Mouse (Mus musculus) thymus, adult 2 months (tissue): Measurements from ENCODE around the gene Ly6g5c. TPM values are rescaled to one million over a fixed set of nuclear protein-coding genes. Genes with fewer than 3 reads are reported as not detected.
A peak's percentile ranks its signal among the peaks of the same experiment; 100 is the strongest.

Experiments
- DNase-seq: peaks from one replicate; pipeline ENCODE4 v3.0.0; 2021
- H3K27ac ChIP-seq: fragments of 200-500 bp; 2 replicates; pipeline ENCODE4 v1.5.1; 2012; ENCODE audit warnings: low read length, control low read depth; ENCODE audit not compliant: control insufficient read depth, insufficient read depth
- H3K27me3 ChIP-seq: fragments of 200-500 bp; 2 replicates; pipeline ENCODE4 v1.6.1; 2012; ENCODE audit warnings: mild to moderate bottlenecking, low read length, moderate library complexity, mixed read lengths; ENCODE audit not compliant: control insufficient read depth, insufficient read depth
- H3K36me3 ChIP-seq: fragments of 200-500 bp; 2 replicates; pipeline ENCODE4 v1.6.1; 2012; ENCODE audit warnings: mild to moderate bottlenecking, low read length, moderate library complexity; ENCODE audit not compliant: control insufficient read depth, insufficient read depth
- H3K4me1 ChIP-seq: fragments of 200-500 bp; replicated peaks from 2 replicates; pipeline ENCODE4 v1.6.1; 2012; ENCODE audit warnings: low read length; ENCODE audit not compliant: control insufficient read depth, insufficient read depth
- H3K4me3 ChIP-seq: fragments of 200-500 bp; 2 replicates; pipeline ENCODE4 v1.5.1; 2012; ENCODE audit warnings: mild to moderate bottlenecking, low read length, control low read depth, moderate library complexity; ENCODE audit not compliant: control insufficient read depth, insufficient read depth
- CTCF ChIP-seq: fragments of 200-500 bp; IDR thresholded peaks from 2 replicates; pipeline ENCODE4 v1.5.1; 2012; ENCODE audit warnings: mild to moderate bottlenecking, control low read depth, low read length, moderate library complexity, borderline replicate concordance; ENCODE audit not compliant: control insufficient read depth, poor library complexity, insufficient read depth; ENCODE audit errors: extremely low read depth
- POLR2A ChIP-seq: fragments of 200-500 bp; IDR thresholded peaks from 2 replicates; pipeline ENCODE4 v1.6.1; 2012; ENCODE audit warnings: mild to moderate bottlenecking, low read length, control low read depth, moderate library complexity; ENCODE audit not compliant: control insufficient read depth, poor library complexity, insufficient read depth; ENCODE audit errors: extremely low read depth
- WGBS: fragments of 180-500 bp; shearing (Covaris S2); methylation state at CpG from one replicate; pipeline ENCODE4 v1.1.7; 2018; 5-methylcytosine and 5-hydroxymethylcytosine counted together
- polyA plus RNA-seq: library from polyadenylated mRNA; depleted of rRNA; stranded (reverse); fragments of >200 nt; gene quantifications from 2 replicates; pipeline ENCODE4 v1.2.3, GENCODE M21; 2012; rRNA removed

Ly6g5c gene
- polyA plus RNA-seq: 0.27 TPM in 1 of 2 replicates, not detected in the other

GRCm38 (mm10) chr17:35108097-35108496 is at the start of gene Ly6g5c:
TSS of gene Ly6g5c (plus strand) at chr17:35108279.
- WGBS: 94% methylated on average over 6 of the region's 6 CpGs
- H3K4me1 ChIP-seq: peaks cover 2% of the 10 kb centered on the region; the same call in 1 of the 2 replicates

DNA sequence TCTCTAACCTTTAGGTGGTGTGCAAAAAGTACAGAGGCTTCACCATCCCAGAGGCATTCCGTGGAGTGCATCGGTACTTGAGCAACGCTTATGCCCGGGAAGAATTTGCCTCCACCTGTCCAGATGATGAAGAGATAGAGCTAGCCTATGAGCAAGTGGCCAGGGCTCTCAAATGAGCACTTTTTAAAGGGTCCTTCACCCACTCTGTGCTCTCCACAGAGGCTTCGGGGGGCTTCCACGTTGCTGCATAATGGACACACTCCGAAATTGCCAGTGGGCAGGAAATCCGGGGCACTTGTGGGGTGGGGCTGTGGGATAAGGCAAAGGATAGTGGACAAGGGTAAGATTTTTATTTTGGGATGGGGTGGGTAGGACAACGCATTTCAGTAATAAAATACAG is 49.8 kb upstream of the Ly6g5c start:
- H3K27me3 ChIP-seq: no peaks in the 10 kb centered on the region
- peaks cover 45% of the 10 kb centered on the region for H3K36me3 ChIP-seq
- DNase-seq: no peak
- H3K4me3 ChIP-seq: no peak overlapping the region
- TF ChIP-seq POLR2A: no peak
- no peak for TF ChIP-seq CTCF
- WGBS: 88% methylated on average over 9 of the region's 9 CpGs
- no peak overlapping the region for H3K27ac ChIP-seq
- H3K4me1 ChIP-seq: peaks cover 12% of the 10 kb centered on the region

More at GRCm38 (mm10) chr17:35108097-35108496, at the start of gene Ly6g5c:
- Histone ChIP-seq H3K4me3 (no peak within 1 kb of the TSS), H3K27me3 (no peaks in the 10 kb centered on the region), H3K36me3 (0 out of 2 replicates have a peak, but pooled peaks cover 3% of the 10 kb centered on the region), H3K27ac (no peak within 1 kb of the TSS)
- no peak for TF ChIP-seq CTCF
- no peak for TF ChIP-seq POLR2A
- DNase-seq: no peak

- peak within 1 kb of the TSS; percentile 71 for H3K4me3 ChIP-seq
- peak; percentile 93 for DNase-seq
- peak within 1 kb of the TSS; percentile 6; the same call in 1 of the 2 replicates for H3K27ac ChIP-seq
- peaks cover 36% of the 10 kb centered on the region for H3K36me3 ChIP-seq
- no peaks in the 10 kb centered on the region; the same call in 1 of the 2 replicates for H3K27me3 ChIP-seq
- TF ChIP-seq POLR2A (0 out of 2 replicates have a peak, but pooled peaks have one; percentile 47), CTCF (peak; percentile 97)
- H3K4me1 ChIP-seq: peaks cover 12% of the 10 kb centered on the region
- 1% methylated on average over 57 of the region's 57 CpGs for WGBS
Observed at GRCm38 (mm10) chr17:35058911-35059892, 48.9 kb upstream of the Ly6g5c start, which contains the start of gene Ddah2. TSS of gene Ddah2 (plus strand) at chr17:35059035.

DNA sequence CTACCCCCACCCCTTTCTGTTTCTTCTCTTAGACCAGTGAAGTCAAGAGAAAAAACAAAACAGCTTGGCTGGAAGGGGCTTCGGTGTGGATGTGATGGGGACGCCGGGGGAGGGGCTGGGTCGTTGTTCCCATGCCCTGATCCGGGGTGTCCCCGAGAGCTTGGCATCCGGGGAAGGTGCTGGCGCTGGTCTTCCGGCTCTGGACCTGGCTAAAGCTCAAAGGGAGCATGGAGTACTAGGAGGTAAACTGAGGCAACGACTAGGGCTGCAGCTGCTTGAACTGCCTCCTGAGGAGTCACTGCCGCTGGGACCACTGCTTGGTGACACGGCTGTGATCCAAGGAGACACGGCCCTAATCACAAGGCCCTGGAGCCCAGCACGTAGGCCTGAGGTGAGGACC is 48.0 kb upstream of the Ly6g5c start:
- peaks cover 14% of the 10 kb centered on the region for H3K4me1 ChIP-seq
- H3K36me3 ChIP-seq: peaks cover 30% of the 10 kb centered on the region
- no peak overlapping the region for H3K27ac ChIP-seq

DNA sequence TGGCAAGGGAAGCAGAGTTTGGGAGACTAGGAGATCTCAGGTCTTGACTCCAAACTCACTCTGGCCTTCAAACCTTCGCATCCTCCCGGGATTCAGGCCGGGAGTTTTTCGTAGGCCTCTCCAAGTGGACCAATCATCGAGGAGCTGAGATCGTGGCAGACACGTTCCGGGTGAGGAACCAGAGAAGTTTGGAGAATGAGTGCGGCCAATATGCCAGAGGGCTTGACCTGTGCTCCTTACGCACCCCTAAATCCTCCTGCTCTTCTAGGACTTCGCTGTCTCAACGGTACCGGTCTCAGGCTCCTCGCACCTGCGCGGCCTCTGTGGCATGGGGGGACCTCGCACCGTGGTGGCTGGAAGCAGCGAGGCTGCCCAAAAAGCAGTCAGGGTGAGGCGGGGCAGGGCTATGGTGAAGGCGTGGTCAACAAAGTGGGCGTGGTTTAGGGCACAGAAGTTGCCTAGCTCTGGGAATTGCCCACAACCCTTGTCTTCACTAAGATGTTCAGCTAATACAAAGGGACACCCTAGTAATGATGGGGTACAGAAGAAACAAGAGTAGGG is 47.3 kb upstream of the Ly6g5c start:
- DNase-seq: no peak
- TF ChIP-seq CTCF: no peak
- TF ChIP-seq POLR2A: no peak
- Histone ChIP-seq H3K36me3 (peaks cover 23% of the 10 kb centered on the region), H3K4me3 (no peak overlapping the region), H3K27ac (no peak overlapping the region), H3K4me1 (peaks cover 21% of the 10 kb centered on the region), H3K27me3 (peaks cover 12% of the 10 kb centered on the region)
- 89% methylated on average over 22 of the region's 22 CpGs for WGBS

More for the DNA sequence above, 48.0 kb upstream of the Ly6g5c start:
- Histone ChIP-seq H3K4me3 (no peak overlapping the region), H3K27me3 (peaks cover 6% of the 10 kb centered on the region)
- DNase-seq: no peak
- TF ChIP-seq CTCF (no peak), POLR2A (no peak)
- 73% methylated on average over 14 of the region's 14 CpGs for WGBS

DNA sequence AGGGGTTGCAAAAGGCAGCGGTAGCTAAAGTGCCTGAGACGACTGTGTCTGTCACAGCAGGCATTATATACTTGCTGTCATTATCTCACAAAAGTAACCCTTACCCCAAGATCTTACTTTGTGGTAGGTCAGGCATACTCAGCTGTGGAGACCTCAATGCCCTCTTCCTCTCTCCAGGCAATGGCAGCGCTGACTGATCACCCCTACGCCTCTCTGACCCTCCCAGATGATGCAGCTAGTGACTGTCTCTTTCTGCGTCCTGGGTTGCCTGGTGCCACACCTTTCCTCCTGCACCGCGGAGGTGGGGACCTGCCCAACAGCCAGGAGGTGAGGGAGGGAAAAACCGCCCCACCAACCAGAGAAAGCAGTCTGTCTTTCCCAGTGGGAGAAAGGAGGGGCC is 46.8 kb upstream of the Ly6g5c start:
- H3K27ac ChIP-seq: no peak overlapping the region
- peaks cover 16% of the 10 kb centered on the region for H3K27me3 ChIP-seq
- peaks cover 18% of the 10 kb centered on the region for H3K36me3 ChIP-seq
- DNase-seq: no peak
- 98% methylated on average over 8 of the region's 8 CpGs for WGBS
- TF ChIP-seq CTCF (no peak), POLR2A (no peak)
- H3K4me3 ChIP-seq: no peak overlapping the region
- peaks cover 21% of the 10 kb centered on the region for H3K4me1 ChIP-seq
